Mouse (Mus musculus): Measurements from ENCODE around the gene Syt12. TPM values are rescaled to one million over a fixed set of nuclear protein-coding genes. Genes with fewer than 3 reads are reported as not detected.
A peak's percentile ranks its signal among the peaks of the same experiment; 100 is the strongest.
"Not testable (repeated sequence)": the region's sequence is repeated elsewhere in the genome, so short reads cannot be mapped to it uniquely, and the experiment has no call there.

Gene Syt12
- polyA plus RNA-seq, 1 experiment: 0.82 TPM

DNA sequence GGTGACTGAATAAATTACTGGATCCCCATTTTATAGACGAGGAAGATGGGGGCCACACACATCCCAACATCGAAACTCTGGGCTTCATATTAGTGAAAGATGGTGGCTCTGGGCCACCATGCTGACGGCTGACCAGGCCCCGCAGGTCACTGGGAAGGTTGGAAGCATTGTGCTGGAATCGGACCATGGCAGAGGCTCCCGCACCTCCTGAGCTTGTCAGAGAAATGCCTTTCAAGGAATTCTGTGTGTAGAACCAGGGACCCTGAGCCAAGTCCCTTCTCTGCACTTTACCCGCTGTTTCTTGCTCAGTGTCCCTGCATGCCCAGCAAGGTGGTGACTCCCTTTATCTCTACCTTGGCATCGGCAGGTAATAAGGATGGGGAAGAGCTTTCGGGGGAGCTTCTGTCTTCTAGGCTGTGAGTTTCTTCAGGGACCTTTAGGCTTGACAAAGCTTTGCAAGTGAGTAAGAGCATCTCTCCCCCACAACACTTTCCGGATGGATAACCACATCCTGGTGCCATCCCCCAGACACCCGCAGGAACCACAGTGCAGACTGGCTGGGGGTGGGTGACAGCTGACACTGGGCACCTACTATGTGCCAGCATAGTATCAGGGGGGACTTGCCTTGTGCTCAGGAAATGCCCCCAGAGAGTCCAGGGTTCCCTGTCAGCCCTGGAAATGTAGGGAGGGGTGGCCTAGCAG, 1.9 kb downstream of the Syt12 start:
- DNase-seq: no peak
- WGBS: 81% methylated on average over 11 of the region's 11 CpGs
- TF ChIP-seq CTCF (IDR thresholded peaks at IDR 0.05; ENCODE audit: insufficient read depth, low read length): no peak
- no peak for TF ChIP-seq POLR2A (IDR thresholded peaks at IDR 0.05; ENCODE audit: borderline replicate concordance, extremely low read depth, low read depth, low read length)

GRCm38 (mm10) chr19:4474739-4475138, 2.5 kb downstream of the Syt12 start:
- Histone ChIP-seq H3K4me3 (replicated peaks; ENCODE audit: extremely low read depth, low read depth, low read length) (no peak overlapping the region), H3K4me1 (ENCODE audit: control insufficient read depth, insufficient read depth, low read length) (peaks cover 4% of the 10 kb centered on the region; the same call in 1 of the 2 replicates)
- TF ChIP-seq CTCF (IDR thresholded peaks at IDR 0.05; ENCODE audit: insufficient read depth, low read length) (no peak), POLR2A (IDR thresholded peaks at IDR 0.05; ENCODE audit: borderline replicate concordance, extremely low read depth, low read depth, low read length) (no peak)
- DNase-seq: no peak
- 74% methylated on average over 3 of the region's 3 CpGs for WGBS

More for the DNA sequence above, 1.9 kb downstream of the Syt12 start:
- peaks cover 4% of the 10 kb centered on the region; the same call in 1 of the 2 replicates for H3K4me1 ChIP-seq (ENCODE audit: control insufficient read depth, insufficient read depth, low read length)
- H3K4me3 ChIP-seq (replicated peaks; ENCODE audit: extremely low read depth, low read depth, low read length): no peak overlapping the region

DNA sequence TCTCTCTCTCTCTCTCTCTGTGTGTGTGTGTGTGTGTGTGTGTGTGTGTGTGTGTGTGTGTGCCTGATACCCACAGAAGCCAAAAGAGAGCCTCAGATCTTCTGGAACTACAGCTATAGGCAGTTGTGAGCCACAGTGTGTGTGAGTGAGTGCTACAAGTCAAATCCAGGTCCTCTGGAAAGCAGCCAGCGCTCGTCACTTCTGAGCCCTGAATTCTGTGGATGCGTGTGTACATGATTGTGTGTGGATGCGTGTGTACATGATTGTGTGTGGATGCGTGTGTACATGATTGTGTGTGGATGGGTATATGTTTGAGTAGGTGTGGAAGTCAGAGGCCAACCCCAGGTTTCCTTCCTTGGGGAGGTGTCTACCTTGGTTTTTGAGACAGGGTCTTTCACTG, 3.7 kb downstream of the Syt12 start:
- WGBS: 85% methylated on average over 5 of the region's 5 CpGs
- H3K4me3 ChIP-seq (replicated peaks; ENCODE audit: extremely low read depth, low read depth, low read length): no peak overlapping the region
- peaks cover 4% of the 10 kb centered on the region; the same call in 1 of the 2 replicates for H3K4me1 ChIP-seq (ENCODE audit: control insufficient read depth, insufficient read depth, low read length)
- DNase-seq: no peak
- TF ChIP-seq POLR2A (IDR thresholded peaks at IDR 0.05; ENCODE audit: borderline replicate concordance, extremely low read depth, low read depth, low read length): no peak
- no peak for TF ChIP-seq CTCF (IDR thresholded peaks at IDR 0.05; ENCODE audit: insufficient read depth, low read length)

DNA sequence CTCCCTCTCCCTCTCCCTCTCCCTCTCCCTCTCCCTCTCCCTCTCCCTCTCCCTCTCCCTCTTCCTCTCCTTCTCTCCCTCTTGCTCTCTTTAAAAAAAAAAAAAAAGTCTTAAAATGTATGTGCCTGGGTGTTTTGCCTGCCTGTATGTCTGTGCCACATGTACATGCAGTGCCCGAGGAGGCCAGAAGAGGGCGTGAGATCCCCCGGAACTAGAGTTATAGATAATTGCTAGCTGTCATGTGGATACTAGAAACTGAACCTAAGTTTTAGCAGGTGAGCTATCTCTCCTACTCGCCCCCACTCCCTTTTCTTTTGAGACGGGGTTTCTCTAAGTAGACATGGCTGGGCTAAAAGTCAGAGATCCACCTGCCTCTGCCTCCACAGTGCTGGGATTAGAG, 8.9 kb downstream of the Syt12 start:
- H3K4me1 ChIP-seq (ENCODE audit: control insufficient read depth, insufficient read depth, low read length): no peaks in the 10 kb centered on the region
- no peak for DNase-seq
- H3K4me3 ChIP-seq (replicated peaks; ENCODE audit: extremely low read depth, low read depth, low read length): no peak overlapping the region
- WGBS: 42% methylated on average over 5 of the region's 5 CpGs
- TF ChIP-seq CTCF (IDR thresholded peaks at IDR 0.05; ENCODE audit: insufficient read depth, low read length): 0 out of 2 replicates have a peak, but pooled peaks have one; percentile 30
- TF ChIP-seq POLR2A (IDR thresholded peaks at IDR 0.05; ENCODE audit: borderline replicate concordance, extremely low read depth, low read depth, low read length): no peak

DNA sequence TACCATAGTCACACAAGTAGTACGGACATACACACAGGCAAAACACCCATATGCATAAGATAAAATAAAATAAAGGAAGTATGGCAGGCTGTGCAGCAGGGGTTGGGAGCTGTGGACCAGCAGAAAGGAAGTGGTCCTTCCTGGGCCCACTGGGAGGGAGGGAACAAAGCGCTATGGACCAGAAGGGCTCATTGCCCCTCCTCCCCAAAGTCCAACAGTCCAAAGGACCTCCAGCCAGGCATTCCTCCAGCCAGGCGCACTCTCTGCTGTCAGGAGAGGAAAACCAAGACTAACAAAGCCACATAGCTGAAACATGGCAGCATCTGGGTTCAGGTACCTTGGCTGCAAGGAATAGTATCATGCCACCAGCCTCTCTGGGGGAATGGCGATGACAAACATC, 12.6 kb downstream of the Syt12 start:
- DNase-seq: no peak
- TF ChIP-seq CTCF (IDR thresholded peaks at IDR 0.05; ENCODE audit: insufficient read depth, low read length) (no peak), POLR2A (IDR thresholded peaks at IDR 0.05; ENCODE audit: borderline replicate concordance, extremely low read depth, low read depth, low read length) (no peak)
- WGBS: 80% methylated on average over 4 of the region's 4 CpGs
- Histone ChIP-seq H3K4me3 (replicated peaks; ENCODE audit: extremely low read depth, low read depth, low read length) (no peak overlapping the region), H3K4me1 (ENCODE audit: control insufficient read depth, insufficient read depth, low read length) (no peaks in the 10 kb centered on the region)

DNA sequence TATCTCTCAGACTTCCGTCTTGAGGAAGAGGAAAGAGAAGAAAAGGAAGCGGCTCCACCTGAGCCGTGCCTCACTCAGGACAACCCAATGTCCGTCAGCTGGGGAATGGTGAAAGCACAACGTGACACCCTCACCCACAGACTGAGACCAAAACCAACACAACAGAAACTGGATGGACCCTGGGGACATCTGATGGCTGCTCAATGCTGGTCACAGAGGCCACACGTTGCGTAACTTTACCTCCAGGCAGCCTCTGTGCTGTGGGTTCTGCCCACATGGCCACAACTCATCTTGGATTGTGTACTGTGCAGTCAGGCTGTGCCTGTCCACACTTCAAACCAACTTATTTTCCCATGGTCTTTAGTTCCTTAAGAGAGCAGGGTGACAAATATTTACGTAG, 15.3 kb downstream of the Syt12 start:
- WGBS: 63% methylated on average over 8 of the region's 8 CpGs
- Histone ChIP-seq H3K4me3 (replicated peaks; ENCODE audit: extremely low read depth, low read depth, low read length) (no peak overlapping the region), H3K4me1 (ENCODE audit: control insufficient read depth, insufficient read depth, low read length) (no peaks in the 10 kb centered on the region)
- DNase-seq: no peak
- TF ChIP-seq POLR2A (IDR thresholded peaks at IDR 0.05; ENCODE audit: borderline replicate concordance, extremely low read depth, low read depth, low read length): no peak
- TF ChIP-seq CTCF (IDR thresholded peaks at IDR 0.05; ENCODE audit: insufficient read depth, low read length): no peak

- H3K4me3 ChIP-seq (replicated peaks; ENCODE audit: extremely low read depth, low read depth, low read length): no peak overlapping the region
- peak; percentile 67 for DNase-seq
- H3K4me1 ChIP-seq (ENCODE audit: control insufficient read depth, insufficient read depth, low read length): no peaks in the 10 kb centered on the region
- 14% methylated on average over 11 of the region's 11 CpGs for WGBS
- TF ChIP-seq CTCF (IDR thresholded peaks at IDR 0.05; ENCODE audit: insufficient read depth, low read length): peak; percentile 63
- TF ChIP-seq POLR2A (IDR thresholded peaks at IDR 0.05; ENCODE audit: borderline replicate concordance, extremely low read depth, low read depth, low read length): no peak
Observed at GRCm38 (mm10) chr19:4456227-4456626, 21.0 kb downstream of the Syt12 start.

- no peak for DNase-seq
- H3K4me3 ChIP-seq (replicated peaks; ENCODE audit: extremely low read depth, low read depth, low read length): no peak overlapping the region
- TF ChIP-seq CTCF (IDR thresholded peaks at IDR 0.05; ENCODE audit: insufficient read depth, low read length) (no peak), POLR2A (IDR thresholded peaks at IDR 0.05; ENCODE audit: borderline replicate concordance, extremely low read depth, low read depth, low read length) (no peak)
- 78% methylated on average over 15 of the region's 15 CpGs for WGBS
- no peaks in the 10 kb centered on the region for H3K4me1 ChIP-seq (ENCODE audit: control insufficient read depth, insufficient read depth, low read length)
Observed at GRCm38 (mm10) chr19:4455071-4455800, 22.0 kb downstream of the Syt12 start.

- not testable (repeated sequence) for DNase-seq; H3K4me3 ChIP-seq (replicated peaks; ENCODE audit: extremely low read depth, low read depth, low read length); H3K4me1 ChIP-seq (ENCODE audit: control insufficient read depth, insufficient read depth, low read length)
- WGBS: 22% methylated on average over 1 of the region's 1 CpGs
Observed at GRCm38 (mm10) chr19:4454040-4454439, 23.2 kb downstream of the Syt12 start.

DNA sequence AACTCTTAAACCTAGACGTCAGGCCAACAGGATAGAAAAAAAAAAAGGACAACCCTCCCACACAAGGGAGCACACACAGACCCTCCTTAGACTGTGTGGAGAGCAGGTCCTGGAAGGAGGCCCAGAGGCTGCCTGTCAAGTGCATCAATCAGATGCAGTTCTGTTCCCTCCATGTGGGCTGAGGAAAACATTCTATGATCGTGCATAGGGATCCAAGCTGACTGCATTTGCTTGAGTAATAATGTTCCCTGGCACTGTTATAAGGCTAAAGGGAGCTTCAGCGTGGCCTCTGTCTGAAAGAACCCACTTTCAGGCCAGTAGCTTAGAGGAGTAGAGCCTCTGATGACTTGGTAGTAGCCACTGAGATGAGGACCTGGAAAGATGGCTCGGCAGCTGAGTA, 24.7 kb downstream of the Syt12 start:
- no peak for DNase-seq
- 47% methylated on average over 4 of the region's 4 CpGs for WGBS
- H3K4me1 ChIP-seq (ENCODE audit: control insufficient read depth, insufficient read depth, low read length): no peaks in the 10 kb centered on the region
- no peak overlapping the region for H3K4me3 ChIP-seq (replicated peaks; ENCODE audit: extremely low read depth, low read depth, low read length)
- TF ChIP-seq CTCF (IDR thresholded peaks at IDR 0.05; ENCODE audit: insufficient read depth, low read length) (no peak), POLR2A (IDR thresholded peaks at IDR 0.05; ENCODE audit: borderline replicate concordance, extremely low read depth, low read depth, low read length) (no peak)
